Mouse (Mus musculus) WW6 (cell line): ENCODE results near the gene Fxyd3.

Experiments
- DNase-seq: peaks from one replicate; pipeline ENCODE4 v3.0.0-alpha.2; 2013; ENCODE audit warnings: low read depth, low spot score

The Fxyd3 gene

GRCm38 (mm10) chr7:31098697-31099611, 22.4 kb upstream of the Fxyd3 start:
- no peak for DNase-seq

GRCm38 (mm10) chr7:31097583-31098248, 21.2 kb upstream of the Fxyd3 start:
- peak; percentile 83 for DNase-seq

- DNase-seq, result no peak
Measured at GRCm38 (mm10) chr7:31096892-31097564, 20.5 kb upstream of the Fxyd3 start.

GRCm38 (mm10) chr7:31094774-31095501, 18.4 kb upstream of the Fxyd3 start:
- DNase-seq, result no peak

- DNase-seq, result no peak
Measured at GRCm38 (mm10) chr7:31089721-31090120, 13.2 kb upstream of the Fxyd3 start.

GRCm38 (mm10) chr7:31088206-31088605, 11.7 kb upstream of the Fxyd3 start:
- no peak for DNase-seq

- DNase-seq, result no peak
Measured at GRCm38 (mm10) chr7:31087262-31087661, 10.8 kb upstream of the Fxyd3 start.

- DNase-seq, result no peak
Measured at GRCm38 (mm10) chr7:31086175-31086755, 9.8 kb upstream of the Fxyd3 start.

- DNase-seq, result no peak
Measured at GRCm38 (mm10) chr7:31085171-31085570, 8.7 kb upstream of the Fxyd3 start.

GRCm38 (mm10) chr7:31084140-31084539, 7.6 kb upstream of the Fxyd3 start:
- DNase-seq, result no peak

GRCm38 (mm10) chr7:31082831-31083588, 6.5 kb upstream of the Fxyd3 start:
- DNase-seq, result no peak

- no peak for DNase-seq
Measured at GRCm38 (mm10) chr7:31082106-31082505, 5.6 kb upstream of the Fxyd3 start.

GRCm38 (mm10) chr7:31081106-31081505, 4.6 kb upstream of the Fxyd3 start:
- DNase-seq, result no peak

- DNase-seq, result no peak
Measured at GRCm38 (mm10) chr7:31080611-31081010, 4.1 kb upstream of the Fxyd3 start.

- no peak for DNase-seq
Measured at GRCm38 (mm10) chr7:31079670-31080069, 3.2 kb upstream of the Fxyd3 start.

GRCm38 (mm10) chr7:31077885-31078445, 1.5 kb upstream of the Fxyd3 start:
- no peak for DNase-seq

- DNase-seq, result no peak
Measured at GRCm38 (mm10) chr7:31077470-31077869, 966 bp upstream of the Fxyd3 start.

- no peak for DNase-seq
Measured at GRCm38 (mm10) chr7:31074713-31075069, 1.8 kb downstream of the Fxyd3 start.

GRCm38 (mm10) chr7:31074061-31074712, 2.3 kb downstream of the Fxyd3 start:
- DNase-seq, result no peak

- DNase-seq, result no peak
Measured at GRCm38 (mm10) chr7:31073546-31073945, 3.0 kb downstream of the Fxyd3 start.
